Mouse (Mus musculus) left cerebral cortex, postnatal 36 days (tissue): ENCODE data around the gene Prss57. TPM values are rescaled to one million over a fixed set of nuclear protein-coding genes. Genes with fewer than 3 reads are reported as not detected.

ENCODE experiments used
- DNase-seq, 2 experiments: peaks; one replicate each; pipeline ENCODE4 v3.0.0; 2021 to 2022; ENCODE audit warnings: low spot score in 2 of 2, mixed read lengths in 1 of 2
- intact Hi-C: fragments of 180-260 bp; cut with DNase I; formaldehyde crosslinking; loops from one replicate; pipeline ENCODE4 v1.15.1; 2025
- total RNA-seq, 2 experiments: library from RNA; stranded (reverse); gene quantifications; 2 replicates each; pipeline ENCODE4 v1.2.3; 2021

The Prss57 gene
- total RNA-seq, 2 experiments from 2014 or later, result 0.74 to 0.79 TPM

DNA sequence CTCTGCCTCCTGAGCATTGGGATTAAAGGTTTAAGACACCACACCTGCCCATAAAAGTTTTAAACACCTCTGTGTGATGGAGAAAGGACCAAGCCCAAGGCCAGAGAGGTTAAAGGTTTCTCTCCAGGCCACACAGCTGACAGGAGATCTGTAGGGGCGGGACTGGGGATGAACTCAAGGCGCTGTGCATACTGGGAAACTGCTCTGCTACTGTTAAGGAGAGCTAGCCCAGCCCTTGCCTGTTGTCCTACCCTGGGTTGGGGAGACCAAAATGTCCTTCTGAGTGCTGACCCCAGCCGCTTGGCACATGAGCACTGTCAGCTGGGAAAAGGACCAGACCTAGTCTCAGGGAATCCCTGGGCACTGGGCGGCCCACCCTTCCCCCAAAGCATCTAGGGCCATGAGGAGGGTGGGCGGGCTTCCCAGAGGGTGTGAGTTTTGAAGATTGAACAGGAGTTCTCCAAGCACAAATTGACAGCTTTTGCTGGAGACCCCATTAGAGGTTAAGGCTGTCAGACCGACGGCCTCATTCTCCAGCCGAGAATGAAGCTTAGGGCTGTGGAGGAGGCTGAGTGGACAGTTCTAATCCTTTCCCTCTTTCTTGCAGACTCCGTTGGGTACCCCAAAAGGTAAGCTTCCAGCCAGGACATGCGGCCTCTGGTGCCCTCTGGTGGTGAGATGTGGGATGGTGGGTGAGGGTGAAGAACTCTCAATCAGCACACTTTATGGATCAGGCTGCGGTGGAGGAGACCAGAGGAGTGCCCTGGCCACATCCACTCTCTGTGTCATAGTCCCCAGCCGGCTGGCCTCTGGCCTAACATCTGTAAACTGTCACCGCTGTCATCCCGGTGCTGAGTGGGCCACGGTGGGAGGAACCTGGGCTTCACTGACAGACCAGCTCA lies 21.2 kb upstream of the Prss57 start:
- intact Hi-C loops, result loop anchor here (1.0 kb wide), 1 partner anchor 19 kb away; the partner anchor contains the start of gene Palm
- peak; percentile 83 to 84 for DNase-seq

DNA sequence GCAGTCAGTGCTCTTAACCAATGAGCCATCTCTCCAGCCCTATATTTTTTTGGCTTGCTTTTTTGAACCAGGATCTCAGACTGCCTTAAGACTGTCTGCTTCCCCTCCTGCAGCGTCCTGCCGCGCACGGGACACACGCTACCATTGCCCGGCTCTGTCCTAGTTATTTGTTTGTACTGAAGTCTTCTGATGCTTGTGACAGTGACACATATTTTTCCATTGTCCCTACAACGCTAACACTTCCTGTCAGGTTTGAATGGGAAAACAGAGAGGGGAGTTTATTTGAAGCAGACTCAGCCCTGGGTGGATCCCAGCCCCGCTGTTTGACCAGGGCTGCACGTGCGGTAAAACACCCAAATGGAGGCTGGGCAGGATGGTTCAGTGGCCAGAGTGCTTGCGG lies 18.0 kb upstream of the Prss57 start:
- intact Hi-C loops, result no loop called here

DNA sequence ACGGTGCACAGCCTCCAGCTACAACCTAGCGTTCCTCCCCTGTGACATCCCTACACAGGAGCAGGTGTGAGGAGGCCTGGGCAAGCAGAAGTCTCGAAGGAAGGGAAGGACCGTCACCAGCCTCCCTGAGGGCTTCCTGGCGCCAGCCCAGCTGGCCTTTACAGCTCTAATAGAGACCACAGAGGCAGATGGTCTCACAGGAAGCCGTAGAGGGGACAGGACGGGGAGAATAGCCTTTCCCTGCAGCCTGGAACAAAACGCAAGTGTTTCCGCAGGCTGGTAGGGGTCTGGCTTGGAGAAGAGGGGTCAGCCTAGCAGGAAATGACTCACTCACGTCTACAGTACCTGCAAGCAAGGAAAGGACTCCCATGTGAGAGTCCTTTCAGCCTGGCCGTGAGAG lies 17.1 kb upstream of the Prss57 start:
- intact Hi-C loops, result no loop called here
- no peak for DNase-seq

More for the DNA sequence above, 18.0 kb upstream of the Prss57 start:
- DNase-seq, result no peak

DNA sequence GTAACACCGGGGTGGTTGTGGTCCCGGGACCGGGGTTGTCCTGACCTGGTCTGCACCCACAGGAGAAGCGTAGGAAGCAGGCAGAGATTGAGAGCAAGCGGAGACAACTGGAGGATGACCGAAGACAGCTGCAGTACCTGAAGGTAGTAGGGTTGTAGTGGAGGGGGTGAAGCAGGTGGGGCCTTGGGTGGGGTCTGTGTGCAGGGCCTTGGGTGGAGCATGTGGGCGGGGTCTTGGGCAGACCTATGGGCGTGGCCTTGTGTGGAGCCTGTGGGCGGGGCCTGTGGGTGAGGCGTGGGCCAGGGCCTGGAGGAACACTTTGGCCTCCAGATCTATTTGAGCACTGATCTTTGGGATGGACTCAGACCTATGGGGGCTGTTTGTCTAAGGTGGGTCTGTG lies 16.2 kb upstream of the Prss57 start:
- DNase-seq, result no peak
- intact Hi-C loops, result no loop called here

GRCm38 (mm10) chr10:79806331-79806730 lies 15.6 kb upstream of the Prss57 start:
- DNase-seq, result no peak
- intact Hi-C loops, result no loop called here

- no peak for DNase-seq
- intact Hi-C loops, result loop anchor here (1.0 kb wide), 1 partner anchor 10 kb away; no protein-coding TSS in a partner anchor
Measured at GRCm38 (mm10) chr10:79805636-79806035, 14.9 kb upstream of the Prss57 start.

DNA sequence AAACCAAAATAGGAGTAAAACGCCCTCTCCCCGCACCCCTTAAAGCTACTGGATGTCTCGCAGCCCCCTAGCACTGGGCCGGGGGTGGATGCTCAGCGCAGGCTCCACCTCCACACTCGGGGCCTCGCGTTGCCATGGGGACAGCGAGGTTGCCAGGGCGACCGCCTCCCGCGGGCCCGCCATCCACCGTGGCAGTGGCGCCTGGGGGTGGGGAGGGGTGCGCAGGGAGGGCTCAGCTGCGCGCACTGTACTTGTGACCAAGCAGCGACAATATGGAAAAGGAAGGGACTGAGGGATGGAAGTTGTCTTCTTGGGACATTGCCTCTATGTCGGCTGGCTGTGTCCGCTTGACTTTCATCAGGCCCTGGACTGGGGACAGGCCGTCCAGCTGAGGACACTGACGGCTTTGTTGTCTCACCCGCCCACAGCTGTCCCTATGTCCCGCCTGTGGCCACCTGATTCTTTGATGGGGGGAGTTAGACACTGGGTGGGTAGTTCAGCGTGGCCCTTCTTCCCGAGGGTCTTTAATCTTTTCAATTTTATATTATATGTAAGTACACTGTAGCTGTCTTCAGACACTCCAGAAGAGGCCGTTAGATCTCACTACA lies 13.1 kb upstream of the Prss57 start:
- peak; percentile 92 to 95 for DNase-seq
- intact Hi-C loops, result no loop called here

GRCm38 (mm10) chr10:79802331-79802971 lies 11.7 kb upstream of the Prss57 start:
- intact Hi-C loops, result no loop called here
- DNase-seq, result peak; percentile 57 to 61

- DNase-seq, result no peak
- intact Hi-C loops, result no loop called here
Measured at GRCm38 (mm10) chr10:79801837-79802236, 11.1 kb upstream of the Prss57 start.

GRCm38 (mm10) chr10:79800508-79800907 lies 9.7 kb upstream of the Prss57 start:
- intact Hi-C loops, result no loop called here
- DNase-seq, result no peak

GRCm38 (mm10) chr10:79798289-79798928 lies 7.6 kb upstream of the Prss57 start:
- no peak for DNase-seq

GRCm38 (mm10) chr10:79797326-79797725 lies 6.6 kb upstream of the Prss57 start:
- DNase-seq, result no peak
- intact Hi-C loops, result no loop called here

More at GRCm38 (mm10) chr10:79798289-79798928, 7.6 kb upstream of the Prss57 start:
- intact Hi-C loops, result no loop called here

DNA sequence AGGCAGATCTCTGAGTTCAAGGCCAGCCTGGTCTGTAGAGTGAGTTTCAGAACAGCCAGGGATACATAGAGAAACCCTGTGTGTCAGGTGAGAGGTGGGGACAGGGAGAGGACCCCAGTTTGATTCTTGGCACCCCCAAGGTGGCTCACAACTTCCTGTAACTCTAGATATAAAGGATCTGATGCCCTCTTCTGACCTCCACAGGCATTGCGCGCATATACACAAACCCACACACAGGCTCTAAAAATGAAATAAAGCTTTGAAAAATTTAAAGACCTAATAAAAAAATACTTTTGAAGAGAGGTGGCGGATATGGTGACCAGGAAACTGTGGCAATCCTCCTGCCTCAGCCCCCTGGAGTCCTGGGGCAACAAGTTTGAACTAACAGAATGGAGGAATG lies 5.1 kb upstream of the Prss57 start:
- DNase-seq, result no peak
- intact Hi-C loops, result loop anchor here (1.0 kb wide), 1 partner anchor 9 kb away; no protein-coding TSS in a partner anchor

DNA sequence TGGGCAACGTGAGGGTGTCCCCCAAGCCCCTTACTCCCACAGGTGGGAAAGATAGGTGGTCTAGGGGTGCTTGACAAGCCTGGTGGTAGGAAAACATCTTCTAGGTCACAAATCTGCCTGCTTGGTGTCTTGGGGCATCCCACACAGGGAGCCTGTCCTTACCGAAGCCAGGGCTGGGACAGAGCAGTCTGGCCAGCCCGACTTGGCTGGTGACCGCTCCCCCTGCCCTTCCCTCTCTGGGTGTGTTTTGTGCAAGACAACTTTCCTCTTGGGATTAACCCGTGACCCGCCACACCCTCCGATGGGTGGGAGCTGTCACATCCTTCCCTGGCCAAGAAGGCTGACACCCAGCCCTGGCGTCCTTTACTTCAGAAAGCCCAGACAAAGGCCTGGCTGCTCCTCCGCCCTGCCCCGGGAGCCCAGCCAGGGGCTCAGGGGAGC lies 3.8 kb upstream of the Prss57 start:
- intact Hi-C loops, result no loop called here
- DNase-seq, result peak in 1 of 2 experiments; percentile 39

DNA sequence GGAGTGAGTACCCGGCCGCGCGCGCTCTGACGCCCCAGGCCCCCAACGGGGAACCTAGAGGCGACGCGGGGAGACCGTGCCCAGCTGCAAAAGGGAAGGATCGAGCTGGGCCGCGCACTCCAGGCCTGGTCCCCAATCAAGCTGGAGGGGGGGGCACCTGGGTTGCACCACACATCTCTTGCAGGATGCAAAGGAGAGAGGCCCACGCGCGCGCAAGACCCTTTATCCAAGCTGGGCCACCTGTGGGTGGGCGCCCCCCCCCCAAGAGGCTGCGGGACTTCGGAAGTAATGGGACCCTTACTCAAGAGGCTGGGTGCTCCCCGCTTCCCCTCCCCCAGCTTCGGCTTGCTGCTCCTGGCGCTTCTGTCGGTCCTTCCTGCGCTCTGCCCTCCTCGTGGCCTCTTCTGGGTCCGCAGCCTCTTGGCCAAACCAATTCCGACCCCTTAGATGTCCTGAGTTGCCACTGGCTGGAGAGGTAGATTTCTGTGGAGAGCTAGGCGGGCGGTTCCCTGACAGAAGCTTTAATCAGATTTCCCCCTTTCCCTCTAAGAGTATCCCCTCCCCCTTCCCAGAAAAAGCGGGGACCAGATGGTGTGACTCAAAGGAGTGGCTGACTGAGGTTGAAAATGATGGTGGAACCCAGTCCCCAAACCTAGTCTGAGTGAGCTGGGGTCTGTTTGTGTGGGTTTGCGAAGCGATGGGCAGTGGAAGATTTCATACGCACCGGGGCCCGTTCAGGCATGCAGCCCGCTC lies 3.2 kb upstream of the Prss57 start:
- peak; percentile 62 to 68 for DNase-seq
- intact Hi-C loops, result loop anchor here (1.0 kb wide), 1 partner anchor 18 kb away; no protein-coding TSS in a partner anchor

GRCm38 (mm10) chr10:79793051-79793737 lies 2.4 kb upstream of the Prss57 start, which contains the start of gene Palm:
Gene Palm (plus strand): TSS chr10:79793572.
- intact Hi-C loops, result loop anchor here (1.0 kb wide), 1 partner anchor 19 kb away; no protein-coding TSS in a partner anchor
- peak; percentile 85 to 87 for DNase-seq

GRCm38 (mm10) chr10:79792339-79793040 lies 1.7 kb upstream of the Prss57 start:
- intact Hi-C loops, result loop anchor here (1.0 kb wide), 1 partner anchor 20 kb away; no protein-coding TSS in a partner anchor
- DNase-seq, result no peak

GRCm38 (mm10) chr10:79789581-79789980 lies 1.2 kb downstream of the Prss57 start:
- intact Hi-C loops, result no loop called here

More at GRCm38 (mm10) chr10:79789581-79789980, 1.2 kb downstream of the Prss57 start:
- no peak for DNase-seq
